Comparison of ENCODE assay signal across 8 mouse cellular contexts in the genomic region with DNA sequence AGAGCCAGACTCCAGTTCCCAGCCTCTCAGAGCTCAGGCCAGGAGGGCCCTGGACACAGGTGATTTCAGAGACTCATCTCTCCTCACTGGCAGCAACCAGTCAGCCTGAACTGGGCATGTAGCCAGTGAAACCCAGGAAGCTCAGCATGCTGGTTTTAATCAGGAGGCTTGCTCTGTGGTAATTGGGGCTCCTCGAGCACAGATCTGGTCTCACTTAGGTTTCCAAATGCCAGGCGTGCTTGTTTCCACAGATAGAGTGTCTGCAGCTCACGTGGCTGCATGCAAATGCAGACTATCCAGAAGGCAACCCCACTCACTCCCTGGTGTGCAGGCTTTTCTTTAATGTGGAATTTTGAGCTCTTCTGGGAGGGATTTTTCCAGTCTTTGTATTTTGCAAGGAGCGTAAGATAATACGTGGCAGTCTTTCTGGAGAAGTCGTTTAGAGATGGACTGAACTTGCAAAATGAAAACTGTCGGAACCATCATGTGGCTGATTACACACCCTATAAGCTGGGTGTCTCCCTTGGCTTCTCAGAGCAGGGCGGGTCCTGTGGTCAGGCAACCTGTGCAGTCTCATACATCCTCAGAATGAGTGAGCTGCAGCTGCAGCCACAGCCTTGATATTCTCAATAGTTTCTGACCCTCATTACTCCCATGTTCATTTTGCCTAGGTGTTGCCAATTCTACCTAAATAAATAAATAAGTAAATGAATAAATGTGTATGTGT. TPM values are rescaled to one million over a fixed set of nuclear protein-coding genes. Genes with fewer than 3 reads are reported as not detected.
DNase-seq lines count a peak whose midpoint lies in the region; ATAC-seq and TF ChIP-seq lines count a peak whose summit lies in the region.

No protein-coding gene starts in this region.

- no peak for ATAC-seq in intestine, postnatal 0 days
- ATAC-seq in lung, postnatal 0 days: no peak

- H3K36me3 ChIP-seq in intestine, postnatal 0 days (ENCODE audit: control insufficient read depth, insufficient read depth): no peaks in the 10 kb centered on the region
- H3K36me3 ChIP-seq in lung, postnatal 0 days (ENCODE audit: insufficient read depth, low read length): no peaks in the 10 kb centered on the region

- intact Hi-C loops in left cerebral cortex, postnatal 14 days (cut with DNase I): no loop called here

- no peak for TF ChIP-seq EP300 in lung, postnatal 0 days (IDR thresholded peaks at IDR 0.05)

- peaks cover 7% of the 10 kb centered on the region; the same call in 1 of the 2 replicates for H3K4me1 ChIP-seq in intestine, postnatal 0 days (replicated peaks; ENCODE audit: control insufficient read depth, insufficient read depth, low read length)
- H3K4me1 ChIP-seq in lung, postnatal 0 days (ENCODE audit: insufficient read depth, low read depth, low read length): no peaks in the 10 kb centered on the region

- TF ChIP-seq CTCF in intestine, postnatal 0 days (IDR thresholded peaks at IDR 0.05; ENCODE audit: low read depth): no peak
- no peak for TF ChIP-seq CTCF in lung, postnatal 0 days (IDR thresholded peaks at IDR 0.05)

- no peak overlapping the region for H3K9ac ChIP-seq in intestine, postnatal 0 days (ENCODE audit: low read depth, low read length)
- no peak overlapping the region for H3K9ac ChIP-seq in lung, postnatal 0 days (replicated peaks; ENCODE audit: low read depth)

- no peak overlapping the region for H3K4me3 ChIP-seq in intestine, postnatal 0 days (ENCODE audit: low read depth, low read length)
- no peak overlapping the region for H3K4me3 ChIP-seq in lung, postnatal 0 days (ENCODE audit: low read depth, low read length)

- H3K27ac ChIP-seq in intestine, postnatal 0 days (ENCODE audit: low read depth, low read length): peak overlapping the region; percentile 60; the same call in 1 of the 2 replicates
- no peak overlapping the region for H3K27ac ChIP-seq in lung, postnatal 0 days (ENCODE audit: low read length)

- DNase-seq in cerebellum, postnatal 14 days: peak; percentile 73 to 74
- no peak for DNase-seq in cerebellum, adult 11 months
- DNase-seq in embryo, embryonic 10.5 days (ENCODE audit: low spot score): peak; percentile 62
- DNase-seq in gastrocnemius, postnatal 25 days: peak; percentile 62
- peak; percentile 52 to 77 for DNase-seq in left cerebral cortex, postnatal 14 days (ENCODE audit: low spot score in 2 of 2)
- peak; percentile 58 for DNase-seq in naive thymus-derived CD4-positive, alpha-beta T cell, adult 2 months (ENCODE audit: low read depth)
- DNase-seq in lung, postnatal 0 days (ENCODE audit: low spot score): no peak

- 56% methylated on average over 8 of the region's 8 CpGs for WGBS in intestine, postnatal 0 days
- WGBS in lung, postnatal 0 days: 58% methylated on average over 8 of the region's 8 CpGs

- H3K4me2 ChIP-seq in intestine, postnatal 0 days (replicated peaks; ENCODE audit: low read depth): no peak overlapping the region
- H3K4me2 ChIP-seq in lung, postnatal 0 days (replicated peaks; ENCODE audit: low read depth, low read length): no peak overlapping the region

- no peaks in the 10 kb centered on the region for H3K27me3 ChIP-seq in intestine, postnatal 0 days (replicated peaks; ENCODE audit: control insufficient read depth, insufficient read depth, low read length)
- no peaks in the 10 kb centered on the region for H3K27me3 ChIP-seq in lung, postnatal 0 days (replicated peaks; ENCODE audit: insufficient read depth, low read length)

- no peaks in the 10 kb centered on the region for H3K9me3 ChIP-seq in intestine, postnatal 0 days (ENCODE audit: control insufficient read depth)
- no peaks in the 10 kb centered on the region for H3K9me3 ChIP-seq in lung, postnatal 0 days (ENCODE audit: low read length)

RNA-seq across cellular contexts. Expression of a gene that starts 34.2 kb away (rescaled TPM):
- total RNA-seq in gastrocnemius, postnatal 25 days (2021): 1 to 10 TPM; 7.5 to 9.2 TPM
- 3.8 and 3.9 TPM in 2 replicates for polyA plus RNA-seq in intestine, postnatal 0 days (2015; fragmentation: Nextera tagmentation; extraction: Ambion mirVana)
- 10 to 100 TPM; 13.4 to 13.7 TPM for total RNA-seq in left cerebral cortex, postnatal 14 days (2021)
- 3.6 and 4.5 TPM in 2 replicates for polyA plus RNA-seq in lung, postnatal 0 days (2015; fragmentation: Nextera tagmentation; extraction: Ambion mirVana)

Comparison
In these comparisons a context has a peak if more than half of its experiments do, and no peak if none do; other contexts are left out.
1. DNase-seq: peak in cerebellum, postnatal 14 days (2 of 2), embryo, embryonic 10.5 days (single experiment), gastrocnemius, postnatal 25 days (single experiment), left cerebral cortex, postnatal 14 days (2 of 2) and naive thymus-derived CD4-positive, alpha-beta T cell, adult 2 months (single experiment); none in cerebellum, adult 11 months (single experiment) and lung, postnatal 0 days (single experiment).